ENCODE assay signal across 9 mouse cellular contexts in the genomic region with DNA sequence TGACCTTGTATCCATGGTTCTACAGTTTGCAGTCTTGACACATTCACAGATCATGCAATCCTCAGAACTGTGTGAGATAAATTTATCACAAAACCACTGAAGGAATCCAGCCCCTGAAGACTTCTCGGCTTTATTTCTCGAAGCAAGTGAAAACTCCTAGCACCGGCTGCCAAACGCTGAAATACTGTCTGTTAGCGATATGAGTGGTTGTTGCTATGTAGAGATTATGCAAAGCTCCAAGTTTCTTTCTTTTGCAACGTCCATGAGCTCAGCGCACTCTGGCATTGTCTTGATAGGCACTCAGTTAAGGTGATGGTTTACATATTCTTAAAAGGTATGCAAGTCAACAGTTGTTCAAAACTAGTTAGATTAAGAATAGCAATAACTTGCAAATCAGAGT. TPM values are rescaled to one million over a fixed set of nuclear protein-coding genes. Genes with fewer than 3 reads are reported as not detected.
DNase-seq lines count a peak whose midpoint lies in the region; ATAC-seq and TF ChIP-seq lines count a peak whose summit lies in the region.
"Had no signal": no experiment of that assay in that cellular context is flagged by ENCODE, and none has a peak within 500 bp of the region (broad histone marks: within the 10 kb centered on the region; RNA-seq: fewer than 3 reads in every experiment).

No protein-coding gene starts in this region.

- no peaks in the 10 kb centered on the region for H3K36me3 ChIP-seq in kidney, adult 2 months (ENCODE audit: control insufficient read depth, insufficient read depth, low read length)

- TF ChIP-seq POLR2A in kidney, adult 2 months (IDR thresholded peaks at IDR 0.05; ENCODE audit: low read depth, low read length) = no peak

- H3K27ac ChIP-seq in kidney, adult 2 months (ENCODE audit: insufficient read depth, low read depth, low read length) = no peak overlapping the region

- H3K4me3 ChIP-seq in kidney, adult 2 months (ENCODE audit: insufficient read depth, low read depth, low read length) = no peak overlapping the region

- H3K27me3 ChIP-seq in kidney, adult 2 months (replicated peaks; ENCODE audit: control insufficient read depth, insufficient read depth, low read length) = no peaks in the 10 kb centered on the region

- no peak for DNase-seq in frontal cortex, postnatal 25 days (ENCODE audit: low spot score in 2 of 2)
- DNase-seq in 416B (ENCODE audit: low read depth) = peak; percentile 40
- no peak for DNase-seq in adrenal gland, adult 8-10 months
- no peak for DNase-seq in kidney, adult 2 months
- DNase-seq in spleen, postnatal 36 days (ENCODE audit: low spot score in 2 of 2) = no peak

- ATAC-seq in frontal cortex, adult (ENCODE audit: low TSS enrichment) = peak; percentile 22
- ATAC-seq in granulocyte monocyte progenitor cell, adult 5-6 weeks (replicated peaks; ENCODE audit: poor library complexity, severe bottlenecking) = 0 out of 2 replicates have a peak, but pooled peaks have one; percentile 6
- peak; percentile 33 for ATAC-seq in megakaryocyte progenitor cell, adult 5-6 weeks (replicated peaks; ENCODE audit: poor library complexity)
- ATAC-seq: CD4-positive, CD25-positive, alpha-beta regulatory T cell, adult 4 months had no signal

- peaks cover 3% of the 10 kb centered on the region; the same call in 1 of the 2 replicates for H3K4me1 ChIP-seq in kidney, adult 2 months (ENCODE audit: control insufficient read depth, insufficient read depth, low read length)

- WGBS in kidney, adult 2 months = 66% methylated on average over 7 of the region's 7 CpGs

- no peak for TF ChIP-seq CTCF in kidney, adult 2 months (conservative IDR thresholded peaks at IDR 0.05; ENCODE audit: insufficient read depth, insufficient read length, low read depth, low read length)

RNA-seq across cellular contexts. Expression of a gene that starts 13.3 kb away (rescaled TPM):
- 154 and 167 TPM in 2 replicates for total RNA-seq in granulocyte monocyte progenitor cell, adult 5-6 weeks (2014; fragmentation: Nextera tagmentation)
- total RNA-seq in granulocyte monocyte progenitor cell, adult 5-6 weeks (2017) = 549 and 572 TPM in 2 replicates
- total RNA-seq in megakaryocyte progenitor cell, adult 5-6 weeks (2015) = 340 and 447 TPM in 2 replicates
- total RNA-seq in megakaryocyte progenitor cell, adult 5-6 weeks (2017) = 536 and 549 TPM in 2 replicates
- 100 to 1,000 TPM; 303 to 399 (median 341) TPM for total RNA-seq in adrenal gland, adult 8-10 months (2022)
- 133 and 185 TPM in 2 replicates for polyA plus RNA-seq in kidney, adult 2 months (2012; rRNA removed)

RNA-seq across cellular contexts. Expression of a gene that starts 26.4 kb away (rescaled TPM):
- 11.1 and 19.6 TPM in 2 replicates for total RNA-seq in granulocyte monocyte progenitor cell, adult 5-6 weeks (2014; fragmentation: Nextera tagmentation)
- total RNA-seq in granulocyte monocyte progenitor cell, adult 5-6 weeks (2017) = 26.8 and 34.4 TPM in 2 replicates
- 5.9 and 6.5 TPM in 2 replicates for total RNA-seq in megakaryocyte progenitor cell, adult 5-6 weeks (2015)
- 24.0 and 29.9 TPM in 2 replicates for total RNA-seq in megakaryocyte progenitor cell, adult 5-6 weeks (2017)
- total RNA-seq in adrenal gland, adult 8-10 months (2022) = 10 to 100 TPM; 20.3 to 25.0 (median 23.4) TPM
- polyA plus RNA-seq in kidney, adult 2 months (2012; rRNA removed) = 8.3 TPM in 2 replicates
